Mouse (Mus musculus): ENCODE data around the gene Tspan13. TPM values are rescaled to one million over a fixed set of nuclear protein-coding genes. Genes with fewer than 3 reads are reported as not detected.

Tspan13 gene
- polyA plus RNA-seq (2014; fragmentation: Nextera tagmentation; extraction: Ambion mirVana), result 348 and 382 TPM in 2 replicates

DNA sequence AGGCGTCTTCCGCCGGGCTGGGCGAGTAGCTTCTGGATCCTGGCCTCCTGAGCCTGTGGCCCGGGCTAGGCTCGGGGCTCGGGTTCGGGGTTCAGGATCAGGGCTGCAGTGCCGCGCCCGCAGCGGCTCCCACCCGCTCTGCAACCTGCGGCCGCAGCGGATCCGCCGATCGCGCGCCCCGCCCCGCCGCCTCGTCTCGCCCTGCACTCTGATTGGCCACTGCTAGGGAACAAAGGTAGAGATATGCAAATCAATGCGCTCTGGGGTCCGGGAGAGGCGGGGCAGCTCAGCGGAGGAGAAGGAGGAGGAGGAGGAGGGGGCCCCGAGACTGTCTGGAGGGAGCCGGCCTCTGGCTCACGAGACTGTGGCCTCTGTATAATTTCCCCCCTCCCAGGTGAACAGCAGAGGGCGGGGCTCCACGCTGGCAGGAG, at the start of gene Tspan13:
Tspan13 (minus strand) TSS at position 153 of the 431 bp plus-strand sequence.
- peak within 1 kb of the TSS; percentile 96 for H3K27ac ChIP-seq
- peak within 1 kb of the TSS; percentile 76 for H3K4me2 ChIP-seq (replicated peaks)
- H3K36me3 ChIP-seq (replicated peaks; ENCODE audit: control insufficient read depth, insufficient read depth), result no peaks in the 10 kb centered on the region
- H3K9ac ChIP-seq, result peak within 1 kb of the TSS; percentile 98
- peak; percentile 90 for DNase-seq (ENCODE audit: low spot score)
- H3K27me3 ChIP-seq (ENCODE audit: control insufficient read depth, insufficient read depth, low read length), result no peaks in the 10 kb centered on the region
- H3K9me3 ChIP-seq (ENCODE audit: control insufficient read depth, low read length), result no peaks in the 10 kb centered on the region
- WGBS, result 0% methylated on average over 31 of the region's 35 CpGs
- peak within 1 kb of the TSS; percentile 81 for H3K4me3 ChIP-seq (replicated peaks; ENCODE audit: low read length)
- ATAC-seq (ENCODE audit: low FRiP score), result peak; percentile 98
- peaks cover 19% of the 10 kb centered on the region; the same call in 1 of the 2 replicates for H3K4me1 ChIP-seq (replicated peaks; ENCODE audit: control insufficient read depth, insufficient read depth, low read length)

DNA sequence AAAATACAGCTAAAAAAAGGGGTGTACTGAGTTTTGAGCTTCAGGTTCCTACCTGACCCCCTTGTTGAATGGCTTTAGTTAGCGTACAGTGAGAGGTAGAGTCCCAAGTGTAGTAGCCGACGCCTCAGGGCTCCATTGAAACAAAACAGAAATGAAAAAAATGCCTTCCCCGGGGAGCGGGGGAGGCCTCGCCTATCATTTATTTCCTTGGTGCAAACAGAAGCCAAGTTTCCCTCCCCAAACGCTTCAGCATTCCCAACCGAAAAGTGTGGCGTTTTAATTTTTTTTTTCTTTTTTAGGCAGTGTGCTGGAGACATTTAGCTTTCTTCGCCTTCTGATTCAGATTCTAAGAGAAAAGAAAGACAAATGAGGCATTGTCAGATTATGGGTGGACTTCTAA, 49.7 kb upstream of the Tspan13 start:
- no peak overlapping the region for H3K9ac ChIP-seq
- H3K27me3 ChIP-seq (ENCODE audit: control insufficient read depth, insufficient read depth, low read length), result no peaks in the 10 kb centered on the region
- no peaks in the 10 kb centered on the region for H3K9me3 ChIP-seq (ENCODE audit: control insufficient read depth, low read length)
- H3K27ac ChIP-seq, result no peak overlapping the region
- H3K4me2 ChIP-seq (replicated peaks), result no peak overlapping the region
- no peaks in the 10 kb centered on the region for H3K4me1 ChIP-seq (replicated peaks; ENCODE audit: control insufficient read depth, insufficient read depth, low read length)
- 93% methylated on average over 10 of the region's 10 CpGs for WGBS
- DNase-seq (ENCODE audit: low spot score) (no peak), ATAC-seq (ENCODE audit: low FRiP score) (no peak)
- no peak overlapping the region for H3K4me3 ChIP-seq (replicated peaks; ENCODE audit: low read length)
- H3K36me3 ChIP-seq (replicated peaks; ENCODE audit: control insufficient read depth, insufficient read depth), result peaks cover 38% of the 10 kb centered on the region

DNA sequence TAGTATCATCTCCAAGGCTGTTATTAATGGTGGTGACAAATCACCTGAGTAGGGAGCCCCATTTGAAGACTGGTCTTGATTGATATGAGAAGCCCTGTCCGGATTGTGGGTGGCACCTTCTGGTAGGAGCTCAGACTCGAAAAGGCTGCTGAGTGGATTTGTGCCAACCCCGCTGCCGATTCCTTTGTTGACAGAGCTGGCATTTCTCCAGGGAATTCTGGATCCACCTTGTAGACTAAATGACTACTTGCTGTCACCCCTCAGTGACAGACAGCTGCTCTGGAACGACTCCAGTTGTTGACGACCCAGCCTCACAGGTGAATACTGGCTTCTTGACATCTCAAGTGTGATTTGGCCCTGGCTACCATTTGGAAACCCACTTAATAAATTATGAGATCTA, 46.9 kb upstream of the Tspan13 start:
- DNase-seq (ENCODE audit: low spot score) (no peak), ATAC-seq (ENCODE audit: low FRiP score) (no peak)
- WGBS, result 54% methylated on average over 6 of the region's 6 CpGs
- Histone ChIP-seq H3K36me3 (replicated peaks; ENCODE audit: control insufficient read depth, insufficient read depth) (peaks cover 24% of the 10 kb centered on the region), H3K9ac (no peak overlapping the region), H3K27me3 (ENCODE audit: control insufficient read depth, insufficient read depth, low read length) (no peaks in the 10 kb centered on the region), H3K4me1 (replicated peaks; ENCODE audit: control insufficient read depth, insufficient read depth, low read length) (no peaks in the 10 kb centered on the region), H3K4me2 (replicated peaks) (no peak overlapping the region), H3K27ac (no peak overlapping the region), H3K9me3 (ENCODE audit: control insufficient read depth, low read length) (no peaks in the 10 kb centered on the region), H3K4me3 (replicated peaks; ENCODE audit: low read length) (no peak overlapping the region)

DNA sequence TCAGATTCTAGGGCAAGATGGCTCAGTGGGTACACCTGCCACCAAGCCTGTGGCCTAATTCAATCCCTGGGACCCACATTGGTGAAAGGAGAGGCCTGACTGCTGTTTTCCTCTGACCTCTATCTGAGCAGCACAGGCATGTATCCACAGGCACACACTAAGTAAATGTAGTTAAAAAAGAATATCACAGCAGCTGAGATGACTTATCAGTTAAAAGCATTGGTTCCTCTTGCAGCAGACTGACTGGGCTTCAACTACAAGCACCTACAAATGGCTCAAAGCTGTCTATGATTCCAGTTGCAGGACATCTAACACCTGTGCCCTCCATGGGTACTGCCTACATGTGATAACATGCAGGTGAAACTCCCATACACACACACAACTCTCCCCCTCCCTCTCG, 46.5 kb upstream of the Tspan13 start:
- Histone ChIP-seq H3K4me3 (replicated peaks; ENCODE audit: low read length) (no peak overlapping the region), H3K9ac (no peak overlapping the region), H3K36me3 (replicated peaks; ENCODE audit: control insufficient read depth, insufficient read depth) (peaks cover 24% of the 10 kb centered on the region), H3K27me3 (ENCODE audit: control insufficient read depth, insufficient read depth, low read length) (no peaks in the 10 kb centered on the region), H3K27ac (no peak overlapping the region), H3K9me3 (ENCODE audit: control insufficient read depth, low read length) (no peaks in the 10 kb centered on the region), H3K4me1 (replicated peaks; ENCODE audit: control insufficient read depth, insufficient read depth, low read length) (no peaks in the 10 kb centered on the region), H3K4me2 (replicated peaks) (no peak overlapping the region)
- WGBS, result 92% methylated on average over 1 of the region's 1 CpGs
- no peak for DNase-seq (ENCODE audit: low spot score)
- no peak for ATAC-seq (ENCODE audit: low FRiP score)

DNA sequence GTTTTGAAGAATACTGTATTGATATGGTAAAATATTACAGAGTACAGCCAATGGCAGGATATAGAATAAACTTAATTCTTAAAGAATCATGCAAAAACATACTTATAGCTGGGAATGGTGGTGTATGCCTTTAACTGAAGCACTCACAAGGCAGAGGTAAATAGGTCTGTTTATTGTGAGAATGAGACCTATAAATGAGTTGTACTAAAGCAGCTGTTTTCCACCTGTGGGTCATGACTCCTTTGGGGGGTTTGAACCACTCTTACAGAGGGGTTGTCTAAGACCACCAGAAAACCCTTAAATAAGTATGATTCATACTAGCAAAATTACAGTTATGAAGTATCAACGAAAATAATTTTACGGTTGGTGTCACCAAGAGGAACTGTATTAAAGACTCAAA, 43.1 kb upstream of the Tspan13 start:
- no peak overlapping the region for H3K9ac ChIP-seq
- H3K36me3 ChIP-seq (replicated peaks; ENCODE audit: control insufficient read depth, insufficient read depth), result no peaks in the 10 kb centered on the region
- 95% methylated on average over 2 of the region's 2 CpGs for WGBS
- no peaks in the 10 kb centered on the region for H3K27me3 ChIP-seq (ENCODE audit: control insufficient read depth, insufficient read depth, low read length)
- no peaks in the 10 kb centered on the region for H3K9me3 ChIP-seq (ENCODE audit: control insufficient read depth, low read length)
- no peak overlapping the region for H3K27ac ChIP-seq
- H3K4me1 ChIP-seq (replicated peaks; ENCODE audit: control insufficient read depth, insufficient read depth, low read length), result no peaks in the 10 kb centered on the region
- H3K4me3 ChIP-seq (replicated peaks; ENCODE audit: low read length), result no peak overlapping the region
- DNase-seq (ENCODE audit: low spot score) (no peak), ATAC-seq (ENCODE audit: low FRiP score) (no peak)
- H3K4me2 ChIP-seq (replicated peaks), result no peak overlapping the region

DNA sequence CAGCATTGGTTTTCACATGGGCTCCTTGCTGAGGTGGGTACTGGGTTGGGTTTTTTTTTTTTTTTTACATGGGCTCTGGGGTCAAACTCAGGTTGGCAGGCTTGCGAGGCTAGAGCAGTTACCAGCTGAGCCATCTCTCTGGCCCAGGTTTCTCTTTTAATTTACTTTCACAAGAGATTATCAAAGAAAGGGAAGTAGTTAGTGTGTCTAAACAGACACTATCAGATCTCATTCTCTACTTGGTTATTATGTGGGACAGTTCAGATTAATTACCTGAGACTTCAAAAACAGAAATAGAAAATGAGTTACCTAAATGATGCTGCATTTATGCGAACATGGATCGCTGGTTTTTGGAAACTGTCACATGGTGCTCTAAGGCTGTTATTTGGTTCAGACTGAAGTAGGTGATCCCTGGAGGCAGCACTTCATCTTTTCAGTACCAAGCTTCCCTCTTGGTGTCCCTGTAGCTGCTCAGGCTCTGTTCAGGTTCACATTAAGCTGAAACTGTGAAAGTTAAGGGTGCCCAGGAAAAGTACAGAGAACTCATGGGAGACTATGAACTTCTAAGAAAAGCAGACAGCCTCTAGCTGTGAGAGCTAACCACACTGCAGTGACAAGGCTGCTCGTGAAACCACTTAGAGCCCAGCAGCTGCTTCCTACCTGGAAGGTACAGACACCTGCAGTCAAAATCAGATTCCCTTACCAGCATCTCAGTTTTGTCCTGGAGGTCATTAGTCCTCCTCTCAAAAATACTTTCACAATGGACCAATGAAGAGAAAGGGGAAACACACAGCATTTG, 36.0 kb upstream of the Tspan13 start:
- 77% methylated on average over 4 of the region's 4 CpGs for WGBS
- no peak for DNase-seq (ENCODE audit: low spot score)
- H3K27ac ChIP-seq, result no peak overlapping the region

DNA sequence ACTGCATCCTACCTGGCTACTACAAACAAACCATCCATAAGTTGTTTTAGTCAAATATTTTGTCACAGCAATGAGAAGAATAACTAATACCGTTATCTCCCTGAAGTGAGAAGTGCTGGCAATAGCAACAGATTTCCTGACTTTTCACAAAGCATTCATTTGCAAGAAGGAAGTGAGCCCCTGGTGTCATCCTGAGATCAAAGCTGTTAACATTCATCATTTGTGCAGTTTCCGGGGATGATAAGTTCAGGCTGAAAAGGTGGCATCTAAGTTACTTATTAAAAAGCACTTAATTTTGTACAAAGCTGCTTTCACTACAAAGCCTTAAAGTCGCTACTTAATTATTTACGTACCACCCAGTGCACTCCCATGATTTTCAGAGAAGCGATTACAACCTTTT, 30.6 kb upstream of the Tspan13 start:
- no peaks in the 10 kb centered on the region for H3K36me3 ChIP-seq (replicated peaks; ENCODE audit: control insufficient read depth, insufficient read depth)
- no peak overlapping the region for H3K4me2 ChIP-seq (replicated peaks)
- WGBS, result 26% methylated on average over 5 of the region's 5 CpGs
- DNase-seq (ENCODE audit: low spot score) (no peak), ATAC-seq (ENCODE audit: low FRiP score) (no peak)
- no peaks in the 10 kb centered on the region; the same call in 1 of the 2 replicates for H3K4me1 ChIP-seq (replicated peaks; ENCODE audit: control insufficient read depth, insufficient read depth, low read length)
- no peak overlapping the region for H3K4me3 ChIP-seq (replicated peaks; ENCODE audit: low read length)
- no peaks in the 10 kb centered on the region for H3K9me3 ChIP-seq (ENCODE audit: control insufficient read depth, low read length)
- no peak overlapping the region for H3K9ac ChIP-seq
- H3K27me3 ChIP-seq (ENCODE audit: control insufficient read depth, insufficient read depth, low read length), result no peaks in the 10 kb centered on the region
- no peak overlapping the region for H3K27ac ChIP-seq

More for the DNA sequence above, 36.0 kb upstream of the Tspan13 start:
- no peak overlapping the region for H3K9ac ChIP-seq
- H3K4me2 ChIP-seq (replicated peaks), result no peak overlapping the region
- H3K9me3 ChIP-seq (ENCODE audit: control insufficient read depth, low read length), result no peaks in the 10 kb centered on the region
- no peaks in the 10 kb centered on the region; the same call in 1 of the 2 replicates for H3K4me1 ChIP-seq (replicated peaks; ENCODE audit: control insufficient read depth, insufficient read depth, low read length)
- no peak overlapping the region for H3K4me3 ChIP-seq (replicated peaks; ENCODE audit: low read length)
- no peaks in the 10 kb centered on the region for H3K27me3 ChIP-seq (ENCODE audit: control insufficient read depth, insufficient read depth, low read length)
- H3K36me3 ChIP-seq (replicated peaks; ENCODE audit: control insufficient read depth, insufficient read depth), result no peaks in the 10 kb centered on the region
- ATAC-seq (ENCODE audit: low FRiP score), result no peak

DNA sequence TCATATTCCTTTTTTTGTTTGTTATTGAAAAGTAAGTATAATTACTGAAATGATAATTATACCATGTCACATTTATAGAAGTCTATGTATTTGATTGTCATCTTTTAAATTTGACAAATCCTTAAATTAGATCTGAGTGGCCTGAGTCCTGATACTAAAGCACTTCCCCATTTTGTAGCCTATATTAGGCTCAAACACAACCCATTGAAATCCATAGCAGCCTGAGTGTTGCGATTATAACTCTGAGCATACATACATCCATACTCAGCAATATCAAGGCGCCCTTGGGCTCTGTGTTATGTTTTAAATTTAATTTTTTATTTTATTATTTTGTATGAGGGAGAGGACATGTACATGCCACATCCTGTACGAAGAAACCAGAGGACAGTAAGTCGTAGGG, 27.9 kb upstream of the Tspan13 start:
- Histone ChIP-seq H3K4me1 (replicated peaks; ENCODE audit: control insufficient read depth, insufficient read depth, low read length) (no peaks in the 10 kb centered on the region; the same call in 1 of the 2 replicates), H3K27ac (no peak overlapping the region), H3K9ac (no peak overlapping the region), H3K4me3 (replicated peaks; ENCODE audit: low read length) (no peak overlapping the region), H3K4me2 (replicated peaks) (no peak overlapping the region), H3K9me3 (ENCODE audit: control insufficient read depth, low read length) (peaks cover 5% of the 10 kb centered on the region), H3K36me3 (replicated peaks; ENCODE audit: control insufficient read depth, insufficient read depth) (no peaks in the 10 kb centered on the region), H3K27me3 (ENCODE audit: control insufficient read depth, insufficient read depth, low read length) (no peaks in the 10 kb centered on the region)
- ATAC-seq (ENCODE audit: low FRiP score) (no peak), DNase-seq (ENCODE audit: low spot score) (no peak)
- 90% methylated on average over 4 of the region's 4 CpGs for WGBS

DNA sequence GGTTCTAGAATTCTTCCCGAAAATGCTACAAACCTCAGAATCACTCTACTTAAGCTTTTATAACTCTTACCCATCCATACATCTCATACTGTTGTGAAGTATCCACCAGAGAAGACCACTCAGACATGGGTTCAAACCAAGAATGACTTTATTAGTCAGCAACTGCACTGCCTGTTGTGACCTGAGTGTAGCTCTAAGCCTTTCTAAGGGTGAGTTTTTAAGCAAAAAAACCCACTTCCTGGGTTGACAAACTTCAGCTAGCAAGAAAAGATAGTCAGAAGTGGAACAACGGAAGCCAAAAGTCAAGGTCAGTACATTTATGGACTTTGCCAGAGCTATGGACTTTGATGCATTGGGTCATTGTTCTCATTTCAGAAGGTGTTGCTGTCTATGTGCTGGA, 25.2 kb upstream of the Tspan13 start:
- WGBS, result 96% methylated on average over 2 of the region's 2 CpGs
- Histone ChIP-seq H3K9me3 (ENCODE audit: control insufficient read depth, low read length) (peaks cover 13% of the 10 kb centered on the region), H3K27ac (no peak overlapping the region), H3K4me1 (replicated peaks; ENCODE audit: control insufficient read depth, insufficient read depth, low read length) (no peaks in the 10 kb centered on the region), H3K9ac (no peak overlapping the region), H3K27me3 (ENCODE audit: control insufficient read depth, insufficient read depth, low read length) (no peaks in the 10 kb centered on the region), H3K36me3 (replicated peaks; ENCODE audit: control insufficient read depth, insufficient read depth) (no peaks in the 10 kb centered on the region), H3K4me2 (replicated peaks) (no peak overlapping the region), H3K4me3 (replicated peaks; ENCODE audit: low read length) (no peak overlapping the region)
- no peak for DNase-seq (ENCODE audit: low spot score)
- ATAC-seq (ENCODE audit: low FRiP score), result no peak
